Mouse (Mus musculus): ENCODE measurements around the gene Tcp11l2. TPM values are rescaled to one million over a fixed set of nuclear protein-coding genes. Genes with fewer than 3 reads are reported as not detected.

Gene Tcp11l2
- polyA plus RNA-seq (2012; fragmentation: generic; extraction: Trizol): 10.3 TPM

GRCm38 (mm10) chr10:84576395-84577070, at the start of gene Tcp11l2:
Gene Tcp11l2 (plus strand): TSS chr10:84576626.
- H3ac ChIP-seq (ENCODE audit: control insufficient read depth, insufficient read length): peak within 1 kb of the TSS; percentile 5
- TF ChIP-seq POLR2A (IDR thresholded peaks at IDR 0.05; ENCODE audit: insufficient read length, low read depth): peak; percentile 25
- no peak for TF ChIP-seq MYOD1 (IDR thresholded peaks at IDR 0.05; ENCODE audit: control insufficient read depth in 1 of 3, insufficient read length in 2 of 3, low read depth in 2 of 3)
- TF ChIP-seq SRF (IDR thresholded peaks at IDR 0.05; ENCODE audit: control insufficient read depth, insufficient read length, low read depth): peak; percentile 5
- no peaks in the 10 kb centered on the region for H3K36me3 ChIP-seq (ENCODE audit: control insufficient read depth, insufficient read depth)
- H3K4me2 ChIP-seq (ENCODE audit: low read depth): peak within 1 kb of the TSS; percentile 95
- H3K27me3 ChIP-seq (ENCODE audit: control insufficient read depth, insufficient read depth, insufficient read length): peaks cover 4% of the 10 kb centered on the region
- peak within 1 kb of the TSS; percentile 54 for H3K4me3 ChIP-seq
- H3K79me2 ChIP-seq (ENCODE audit: control insufficient read depth, insufficient read depth): no peaks in the 10 kb centered on the region

DNA sequence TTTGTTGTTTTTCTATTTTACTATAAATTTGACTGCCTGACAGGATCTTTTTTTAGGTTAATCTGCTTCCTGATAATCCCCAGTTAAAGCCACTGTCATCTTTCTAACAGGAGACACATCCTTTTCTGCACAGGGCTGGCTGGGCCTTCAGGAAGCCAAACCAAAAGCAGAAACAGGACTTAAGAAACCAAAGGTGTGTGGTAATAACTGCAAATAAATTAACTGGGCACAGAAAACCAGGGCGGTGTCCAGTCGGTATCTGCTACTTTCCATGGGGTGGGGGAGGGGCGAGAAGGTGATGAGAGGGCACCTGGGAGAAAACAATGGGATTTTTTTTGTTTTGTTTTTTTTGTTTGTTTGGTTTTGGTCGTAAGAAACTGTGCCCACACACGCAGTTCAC, 49.4 kb upstream of the Tcp11l2 start:
- Histone ChIP-seq H3K79me2 (ENCODE audit: control insufficient read depth, insufficient read depth) (peaks cover 41% of the 10 kb centered on the region), H3K4me3 (no peak overlapping the region), H3K27me3 (ENCODE audit: control insufficient read depth, insufficient read depth, insufficient read length) (no peaks in the 10 kb centered on the region), H3K4me2 (ENCODE audit: low read depth) (no peak overlapping the region), H3K36me3 (ENCODE audit: control insufficient read depth, insufficient read depth) (peaks cover 25% of the 10 kb centered on the region), H3ac (ENCODE audit: control insufficient read depth, insufficient read length) (no peak overlapping the region)
- TF ChIP-seq SRF (IDR thresholded peaks at IDR 0.05; ENCODE audit: control insufficient read depth, insufficient read length, low read depth) (no peak), MAX (IDR thresholded peaks at IDR 0.05; ENCODE audit: low read depth) (no peak), USF1 (IDR thresholded peaks at IDR 0.05; ENCODE audit: low read depth) (no peak), POLR2A (IDR thresholded peaks at IDR 0.05; ENCODE audit: insufficient read length, low read depth) (no peak), MYOD1 (IDR thresholded peaks at IDR 0.05; ENCODE audit: control insufficient read depth in 1 of 3, insufficient read length in 2 of 3, low read depth in 2 of 3) (no peak), TCF3 (IDR thresholded peaks at IDR 0.05; ENCODE audit: insufficient read length, low read depth) (no peak), POLR2AphosphoS2 (IDR thresholded peaks at IDR 0.05; ENCODE audit: insufficient read length, low read depth) (no peak), REST (IDR thresholded peaks at IDR 0.05; ENCODE audit: insufficient read depth, insufficient read length) (no peak), CEBPB (IDR thresholded peaks at IDR 0.05; ENCODE audit: insufficient read depth, poor library complexity, severe bottlenecking) (no peak), TCF12 (IDR thresholded peaks at IDR 0.05; ENCODE audit: insufficient read depth, poor library complexity, severe bottlenecking) (no peak), E2F4 (IDR thresholded peaks at IDR 0.05; ENCODE audit: insufficient read depth) (no peak)

GRCm38 (mm10) chr10:84527631-84528030, 48.8 kb upstream of the Tcp11l2 start:
- peaks cover 25% of the 10 kb centered on the region for H3K36me3 ChIP-seq (ENCODE audit: control insufficient read depth, insufficient read depth)
- H3K4me2 ChIP-seq (ENCODE audit: low read depth): no peak overlapping the region
- H3K27me3 ChIP-seq (ENCODE audit: control insufficient read depth, insufficient read depth, insufficient read length): no peaks in the 10 kb centered on the region
- no peak overlapping the region for H3ac ChIP-seq (ENCODE audit: control insufficient read depth, insufficient read length)
- H3K79me2 ChIP-seq (ENCODE audit: control insufficient read depth, insufficient read depth): peaks cover 47% of the 10 kb centered on the region
- no peak overlapping the region for H3K4me3 ChIP-seq
- TF ChIP-seq MAX (IDR thresholded peaks at IDR 0.05; ENCODE audit: low read depth) (no peak), MYOG (IDR thresholded peaks at IDR 0.05; ENCODE audit: control insufficient read depth in 1 of 3, insufficient read depth in 1 of 3, insufficient read length in 2 of 3, low read depth in 2 of 3) (no peak), USF1 (IDR thresholded peaks at IDR 0.05; ENCODE audit: low read depth) (no peak), TCF12 (IDR thresholded peaks at IDR 0.05; ENCODE audit: insufficient read depth, poor library complexity, severe bottlenecking) (no peak), POLR2A (IDR thresholded peaks at IDR 0.05; ENCODE audit: insufficient read length, low read depth) (no peak), SRF (IDR thresholded peaks at IDR 0.05; ENCODE audit: control insufficient read depth, insufficient read length, low read depth) (no peak), REST (IDR thresholded peaks at IDR 0.05; ENCODE audit: insufficient read depth, insufficient read length) (no peak), MYOD1 (IDR thresholded peaks at IDR 0.05; ENCODE audit: control insufficient read depth in 1 of 3, insufficient read length in 2 of 3, low read depth in 2 of 3) (no peak), POLR2AphosphoS2 (IDR thresholded peaks at IDR 0.05; ENCODE audit: insufficient read length, low read depth) (no peak), TCF3 (IDR thresholded peaks at IDR 0.05; ENCODE audit: insufficient read length, low read depth) (no peak), CEBPB (IDR thresholded peaks at IDR 0.05; ENCODE audit: insufficient read depth, poor library complexity, severe bottlenecking) (no peak), E2F4 (IDR thresholded peaks at IDR 0.05; ENCODE audit: insufficient read depth) (no peak)

DNA sequence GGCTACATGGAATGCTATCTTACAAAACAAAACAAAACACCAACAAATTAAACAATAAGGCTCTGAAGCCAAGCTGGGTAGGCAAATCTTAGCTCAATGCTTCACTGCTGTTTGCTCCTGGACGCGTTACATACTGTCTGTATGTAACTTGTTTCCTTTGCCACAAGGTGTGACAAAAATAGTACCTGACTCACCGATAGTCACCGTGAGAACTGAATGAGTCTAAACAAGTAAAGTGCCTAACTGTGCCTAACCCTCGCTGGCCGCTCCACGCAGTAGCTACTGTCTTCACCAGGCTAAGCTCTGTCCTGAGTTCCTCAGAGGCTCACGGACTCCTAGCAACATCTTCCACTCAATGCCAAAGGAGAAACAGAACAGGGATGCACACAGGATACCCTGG, 46.0 kb upstream of the Tcp11l2 start:
- Histone ChIP-seq H3ac (ENCODE audit: control insufficient read depth, insufficient read length) (no peak overlapping the region), H3K27me3 (ENCODE audit: control insufficient read depth, insufficient read depth, insufficient read length) (no peaks in the 10 kb centered on the region), H3K4me2 (ENCODE audit: low read depth) (peak overlapping the region; percentile 92), H3K4me3 (no peak overlapping the region), H3K36me3 (ENCODE audit: control insufficient read depth, insufficient read depth) (peaks cover 15% of the 10 kb centered on the region), H3K79me2 (ENCODE audit: control insufficient read depth, insufficient read depth) (peaks cover 49% of the 10 kb centered on the region)
- TF ChIP-seq TCF3 (IDR thresholded peaks at IDR 0.05; ENCODE audit: insufficient read length, low read depth) (no peak), TCF12 (IDR thresholded peaks at IDR 0.05; ENCODE audit: insufficient read depth, poor library complexity, severe bottlenecking) (no peak), E2F4 (IDR thresholded peaks at IDR 0.05; ENCODE audit: insufficient read depth) (no peak), POLR2A (IDR thresholded peaks at IDR 0.05; ENCODE audit: insufficient read length, low read depth) (no peak), POLR2AphosphoS2 (IDR thresholded peaks at IDR 0.05; ENCODE audit: insufficient read length, low read depth) (no peak), USF1 (IDR thresholded peaks at IDR 0.05; ENCODE audit: low read depth) (no peak), SRF (IDR thresholded peaks at IDR 0.05; ENCODE audit: control insufficient read depth, insufficient read length, low read depth) (no peak), MYOG (IDR thresholded peaks at IDR 0.05; ENCODE audit: control insufficient read depth in 1 of 3, insufficient read depth in 1 of 3, insufficient read length in 2 of 3, low read depth in 2 of 3) (no peak), MYOD1 (IDR thresholded peaks at IDR 0.05; ENCODE audit: control insufficient read depth in 1 of 3, insufficient read length in 2 of 3, low read depth in 2 of 3) (no peak), REST (IDR thresholded peaks at IDR 0.05; ENCODE audit: insufficient read depth, insufficient read length) (no peak), MAX (IDR thresholded peaks at IDR 0.05; ENCODE audit: low read depth) (no peak), CEBPB (IDR thresholded peaks at IDR 0.05; ENCODE audit: insufficient read depth, poor library complexity, severe bottlenecking) (no peak)

Data from myocyte (in vitro differentiated cells).